Mouse (Mus musculus): ENCODE results near the gene Ythdc1.

The Ythdc1 gene

DNA sequence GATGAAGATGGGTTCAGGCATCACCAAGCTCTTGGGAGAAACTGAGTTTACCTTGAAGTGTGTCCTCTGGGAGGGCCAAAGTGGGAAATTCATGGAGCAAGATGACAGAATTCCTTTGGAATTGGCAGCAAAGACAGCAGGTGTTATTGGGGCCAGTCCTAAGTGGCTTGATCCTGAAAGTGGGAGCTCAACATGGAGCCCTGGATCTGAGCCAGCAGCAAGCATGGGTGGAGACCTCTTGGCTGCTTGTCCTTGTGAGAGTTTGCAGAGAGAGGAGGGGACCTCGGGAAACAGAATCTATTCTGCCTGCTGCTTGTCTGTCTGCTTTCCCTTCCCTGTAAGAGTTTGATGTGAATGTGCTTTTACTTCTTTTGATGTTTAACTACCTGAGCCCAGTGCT lies 67.9 kb downstream of the Ythdc1 start:
- intact Hi-C loops (cut with DNase I) = no loop called here

Data from adrenal gland (tissue).